Mouse (Mus musculus) forebrain, embryonic 14.5 days (tissue): ENCODE data around the gene Slc16a3. TPM values are rescaled to one million over a fixed set of nuclear protein-coding genes. Genes with fewer than 3 reads are reported as not detected.

Experiments
- ATAC-seq: fragments of 200-750 bp; cut with Nextera tagmentation; 2 replicates; pipeline ENCODE4 v1.8.0; 2017; ENCODE audit warnings: mild to moderate bottlenecking, moderate library complexity
- DNase-seq: peaks from one replicate; pipeline ENCODE4 v3.0.0-alpha.2; 2015; ENCODE audit warnings: low spot score
- H3K27ac ChIP-seq: fragments of 300-500 bp; sonication (generic); 2 replicates; pipeline ENCODE4 v1.5.1; 2014; ENCODE audit warnings: low read depth, mild to moderate bottlenecking, control low read depth, low read length, moderate library complexity
- H3K27me3 ChIP-seq: fragments of 300-500 bp; sonication (generic); replicated peaks from 2 replicates; pipeline ENCODE4 v1.6.1; 2014; ENCODE audit warnings: low read length, control low read depth, mixed read lengths; ENCODE audit not compliant: control insufficient read depth, insufficient read depth
- H3K36me3 ChIP-seq: fragments of 300-500 bp; sonication (generic); 2 replicates; pipeline ENCODE4 v1.6.1; 2014; ENCODE audit warnings: low read length, control low read depth; ENCODE audit not compliant: control insufficient read depth, insufficient read depth
- H3K4me1 ChIP-seq: fragments of 300-500 bp; sonication (generic); 2 replicates; pipeline ENCODE4 v1.6.1; 2014; ENCODE audit warnings: antibody characterized with exemption, low read length, control low read depth; ENCODE audit not compliant: control insufficient read depth, insufficient read depth
- H3K4me2 ChIP-seq: fragments of 300-500 bp; sonication (generic); 2 replicates; pipeline ENCODE4 v1.6.1; 2014; ENCODE audit warnings: mild to moderate bottlenecking, control low read depth, low read length
- H3K4me3 ChIP-seq: fragments of 300-500 bp; sonication (generic); 2 replicates; pipeline ENCODE4 v1.5.1; 2014; ENCODE audit warnings: low read depth, low read length, control low read depth
- H3K9ac ChIP-seq: fragments of 300-500 bp; sonication (generic); 2 replicates; pipeline ENCODE4 v1.6.1; 2014; ENCODE audit warnings: mild to moderate bottlenecking, low read length, control low read depth, moderate library complexity
- H3K9me3 ChIP-seq: fragments of 300-500 bp; sonication (generic); replicated peaks from 2 replicates; pipeline ENCODE4 v1.6.1; 2016; ENCODE audit warnings: low read length, control low read depth, mixed read lengths; ENCODE audit not compliant: control insufficient read depth
- WGBS: fragments of 180-500 bp; shearing (Covaris S2); extraction: QIAGEN DNeasy Blood & Tissue Kit; methylation state at CpG from one replicate; pipeline ENCODE4 v1.1.7; 2014; 5-methylcytosine and 5-hydroxymethylcytosine counted together
- polyA plus RNA-seq: library from polyadenylated mRNA; unstranded; fragments of >200 nt; fragmentation: Nextera tagmentation; extraction: Ambion mirVana; gene quantifications from 2 replicates; pipeline ENCODE4 v1.2.1, GENCODE M21; 2014

Slc16a3 gene
- polyA plus RNA-seq, 1 experiment from 2014 or later = 5.6 TPM

DNA sequence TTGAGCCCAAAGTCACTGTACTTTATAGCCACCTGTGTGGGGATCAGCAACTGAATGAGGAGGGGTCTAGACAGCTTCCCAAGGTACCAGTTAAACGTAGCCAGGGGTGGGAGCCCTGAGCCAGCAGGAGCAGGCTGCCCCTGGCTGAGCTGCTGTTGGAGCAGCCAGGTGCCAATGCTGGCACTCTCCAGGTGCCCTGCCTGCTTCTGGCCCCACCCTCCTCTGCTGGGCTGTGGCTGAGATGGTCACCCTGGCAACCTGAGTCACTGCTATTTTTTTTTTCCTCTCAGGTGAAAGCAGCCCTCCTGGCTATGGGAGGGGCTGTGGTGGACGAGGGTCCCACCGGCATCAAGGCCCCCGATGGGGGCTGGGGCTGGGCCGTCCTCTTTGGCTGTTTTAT lies 6.7 kb downstream of the Slc16a3 start:
- WGBS = 81% methylated on average over 5 of the region's 5 CpGs
- Histone ChIP-seq H3K9ac (no peak overlapping the region), H3K4me2 (no peak overlapping the region), H3K4me1 (peaks cover 16% of the 10 kb centered on the region), H3K27me3 (peaks cover 4% of the 10 kb centered on the region), H3K9me3 (no peaks in the 10 kb centered on the region), H3K4me3 (no peak overlapping the region), H3K27ac (no peak overlapping the region), H3K36me3 (peaks cover 38% of the 10 kb centered on the region)
- DNase-seq (no peak), ATAC-seq (no peak)

GRCm38 (mm10) chr11:120955701-120956100 lies 7.4 kb downstream of the Slc16a3 start:
- Histone ChIP-seq H3K9ac (no peak overlapping the region), H3K36me3 (peaks cover 44% of the 10 kb centered on the region), H3K27me3 (no peaks in the 10 kb centered on the region), H3K4me1 (peaks cover 9% of the 10 kb centered on the region; the same call in 1 of the 2 replicates), H3K9me3 (no peaks in the 10 kb centered on the region), H3K27ac (no peak overlapping the region), H3K4me3 (no peak overlapping the region), H3K4me2 (no peak overlapping the region)
- WGBS = 95% methylated on average over 8 of the region's 8 CpGs
- no peak for DNase-seq
- no peak for ATAC-seq

- H3K4me1 ChIP-seq = no peaks in the 10 kb centered on the region
- no peaks in the 10 kb centered on the region for H3K27me3 ChIP-seq
- H3K27ac ChIP-seq = no peak overlapping the region
- DNase-seq (no peak), ATAC-seq (no peak)
- no peaks in the 10 kb centered on the region for H3K9me3 ChIP-seq
- H3K4me3 ChIP-seq = no peak overlapping the region
- H3K36me3 ChIP-seq = peaks cover 57% of the 10 kb centered on the region
- no peak overlapping the region for H3K4me2 ChIP-seq
- no peak overlapping the region for H3K9ac ChIP-seq
- WGBS = 73% methylated on average over 8 of the region's 8 CpGs
These were observed 8.8 kb downstream of the Slc16a3 start for GRCm38 (mm10) chr11:120957052-120957451.

DNA sequence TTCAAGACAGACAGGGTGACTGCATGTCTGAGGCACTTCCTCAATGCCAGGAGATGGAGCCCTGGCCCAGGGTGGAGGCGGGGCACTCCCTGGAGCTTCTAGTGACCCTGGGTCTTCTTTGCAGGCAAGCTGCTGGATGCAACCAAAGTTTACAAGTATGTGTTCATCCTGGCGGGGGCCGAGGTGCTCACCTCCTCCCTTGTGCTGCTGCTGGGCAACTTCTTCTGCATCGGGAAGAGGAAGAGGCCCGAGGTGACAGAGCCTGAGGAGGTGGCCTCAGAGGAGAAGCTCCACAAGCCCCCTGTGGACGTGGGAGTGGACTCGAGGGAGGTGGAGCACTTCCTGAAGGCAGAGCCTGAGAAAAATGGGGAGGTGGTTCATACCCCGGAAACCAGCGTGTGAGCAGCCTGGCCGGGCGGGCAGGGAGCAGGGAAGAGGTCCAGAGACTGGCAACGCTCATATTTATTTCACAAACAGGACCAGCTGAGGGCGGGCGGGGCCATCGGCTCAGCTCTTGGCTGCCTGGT lies 9.5 kb downstream of the Slc16a3 start:
- Histone ChIP-seq H3K9me3 (no peaks in the 10 kb centered on the region), H3K4me1 (no peaks in the 10 kb centered on the region), H3K36me3 (peaks cover 65% of the 10 kb centered on the region), H3K4me2 (no peak overlapping the region), H3K27me3 (no peaks in the 10 kb centered on the region), H3K27ac (no peak overlapping the region), H3K9ac (no peak overlapping the region), H3K4me3 (no peak overlapping the region)
- WGBS = 82% methylated on average over 15 of the region's 15 CpGs
- ATAC-seq = no peak
- DNase-seq = no peak

DNA sequence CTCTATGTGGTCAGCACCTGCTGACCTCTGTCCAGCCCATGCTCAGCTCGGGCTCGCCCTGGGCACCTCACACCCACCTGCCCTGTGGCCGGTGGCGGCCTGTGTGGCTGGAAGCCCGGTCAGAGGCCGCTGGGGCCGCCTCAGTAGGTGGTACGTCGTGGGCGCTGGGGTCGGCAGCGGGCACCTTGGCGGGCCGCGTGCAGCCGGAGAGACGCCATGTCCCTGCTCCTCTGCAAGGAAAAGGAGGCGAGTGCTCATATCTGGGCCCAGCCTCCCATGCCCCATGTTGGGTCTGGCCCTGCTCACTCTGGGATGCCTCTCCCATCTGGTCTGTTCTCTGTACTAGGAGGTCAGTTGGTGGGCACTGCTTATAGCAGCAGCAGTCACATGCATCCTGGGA lies 10.8 kb downstream of the Slc16a3 start:
- Histone ChIP-seq H3K36me3 (peaks cover 78% of the 10 kb centered on the region), H3K9ac (no peak overlapping the region), H3K4me2 (no peak overlapping the region), H3K27me3 (no peaks in the 10 kb centered on the region), H3K27ac (no peak overlapping the region), H3K4me1 (no peaks in the 10 kb centered on the region), H3K9me3 (no peaks in the 10 kb centered on the region), H3K4me3 (no peak overlapping the region)
- 88% methylated on average over 18 of the region's 18 CpGs for WGBS
- ATAC-seq (no peak), DNase-seq (no peak)

- no peaks in the 10 kb centered on the region for H3K9me3 ChIP-seq
- no peak for DNase-seq
- H3K4me2 ChIP-seq = no peak overlapping the region
- no peaks in the 10 kb centered on the region for H3K4me1 ChIP-seq
- no peak overlapping the region for H3K27ac ChIP-seq
- H3K9ac ChIP-seq = no peak overlapping the region
- 81% methylated on average over 3 of the region's 3 CpGs for WGBS
- ATAC-seq = no peak
- no peaks in the 10 kb centered on the region for H3K27me3 ChIP-seq
- no peak overlapping the region for H3K4me3 ChIP-seq
- H3K36me3 ChIP-seq = peaks cover 83% of the 10 kb centered on the region
These were observed 11.3 kb downstream of the Slc16a3 start for GRCm38 (mm10) chr11:120959564-120959963.

GRCm38 (mm10) chr11:120960248-120960647 lies 12.0 kb downstream of the Slc16a3 start:
- no peak overlapping the region for H3K4me2 ChIP-seq
- peaks cover 89% of the 10 kb centered on the region for H3K36me3 ChIP-seq
- no peaks in the 10 kb centered on the region for H3K9me3 ChIP-seq
- DNase-seq (no peak), ATAC-seq (no peak)
- no peak overlapping the region for H3K4me3 ChIP-seq
- H3K9ac ChIP-seq = no peak overlapping the region
- WGBS = 66% methylated on average over 1 of the region's 1 CpGs
- no peaks in the 10 kb centered on the region for H3K27me3 ChIP-seq
- no peaks in the 10 kb centered on the region for H3K4me1 ChIP-seq
- H3K27ac ChIP-seq = no peak overlapping the region

DNA sequence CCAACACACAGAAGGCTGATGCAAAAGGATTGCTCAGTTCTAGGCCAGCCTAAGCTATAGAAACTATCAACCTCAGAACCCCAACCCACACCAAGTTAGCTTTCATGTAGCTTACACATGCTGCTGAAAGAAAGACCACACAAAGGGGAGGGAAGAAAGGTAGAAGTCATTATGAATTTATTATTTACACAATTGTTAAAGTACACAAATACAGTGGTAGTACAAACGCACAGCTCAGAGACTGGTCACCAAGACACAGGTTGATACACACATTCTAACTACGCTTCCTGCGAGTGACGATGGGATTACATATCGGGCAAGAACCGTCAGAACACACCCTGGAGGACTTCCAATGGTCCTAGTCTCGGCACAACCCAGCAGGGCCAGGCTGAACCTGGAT lies 13.3 kb downstream of the Slc16a3 start:
- no peak for DNase-seq
- H3K27me3 ChIP-seq = no peaks in the 10 kb centered on the region
- H3K4me1 ChIP-seq = no peaks in the 10 kb centered on the region
- H3K9ac ChIP-seq = no peak overlapping the region
- no peak for ATAC-seq
- H3K27ac ChIP-seq = no peak overlapping the region
- H3K4me3 ChIP-seq = no peak overlapping the region
- H3K9me3 ChIP-seq = no peaks in the 10 kb centered on the region
- no peak overlapping the region for H3K4me2 ChIP-seq
- H3K36me3 ChIP-seq = peaks cover 92% of the 10 kb centered on the region
- 88% methylated on average over 7 of the region's 7 CpGs for whole genome bisulfite sequencing

DNA sequence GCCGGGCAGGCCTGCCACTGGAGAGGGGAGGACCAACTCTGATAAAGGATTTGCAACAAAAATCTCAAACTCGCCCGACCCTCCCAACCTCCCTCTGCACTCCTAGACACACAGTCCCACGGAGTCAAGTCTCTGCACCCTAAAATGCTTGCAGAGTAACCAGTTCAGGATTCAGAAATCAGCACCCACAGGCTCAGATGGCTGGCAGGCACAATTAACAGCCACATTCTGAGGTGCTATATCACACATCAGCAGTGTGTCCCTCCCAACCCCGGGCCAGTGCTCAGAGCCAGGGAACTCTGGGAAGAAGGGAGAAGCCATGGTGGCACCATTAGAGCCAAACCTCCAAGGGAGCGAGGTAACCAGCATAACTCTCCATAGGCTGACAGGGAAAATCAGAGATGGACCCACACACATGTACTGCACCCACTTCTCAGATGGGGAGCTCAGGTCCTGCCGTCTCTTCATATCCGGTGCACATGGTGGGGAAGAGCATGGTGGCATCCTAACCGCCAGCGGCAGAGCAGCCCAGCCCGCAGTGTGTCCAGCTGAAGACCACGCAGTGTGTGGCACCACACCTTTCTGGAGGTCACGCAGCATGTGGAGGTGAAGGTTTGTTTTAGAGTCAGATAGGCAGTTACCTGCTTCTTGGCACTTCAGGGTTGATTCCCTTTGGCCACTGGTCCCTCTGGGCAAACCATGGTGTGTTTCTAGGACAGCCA lies 13.9 kb downstream of the Slc16a3 start:
- WGBS = 93% methylated on average over 13 of the region's 13 CpGs
- no peak overlapping the region for H3K27ac ChIP-seq
- H3K27me3 ChIP-seq = no peaks in the 10 kb centered on the region
- H3K9me3 ChIP-seq = no peaks in the 10 kb centered on the region
- H3K36me3 ChIP-seq = peaks cover 92% of the 10 kb centered on the region
- H3K4me2 ChIP-seq = no peak overlapping the region
- ATAC-seq (no peak), DNase-seq (no peak)
- no peak overlapping the region for H3K9ac ChIP-seq
- H3K4me1 ChIP-seq = no peaks in the 10 kb centered on the region
- H3K4me3 ChIP-seq = no peak overlapping the region
